Mouse (Mus musculus) lung, postnatal 0 days (tissue): Measurements from ENCODE around the gene Rngtt. TPM values are rescaled to one million over a fixed set of nuclear protein-coding genes. Genes with fewer than 3 reads are reported as not detected.
"Not testable (repeated sequence)": the region's sequence is repeated elsewhere in the genome, so short reads cannot be mapped to it uniquely, and the experiment has no call there.

ENCODE experiments used
- ATAC-seq: fragments of 200-750 bp; cut with Nextera tagmentation; 2 replicates; pipeline ENCODE4 v1.8.0; 2017; ENCODE audit warnings: moderate library complexity
- DNase-seq: peaks from one replicate; pipeline ENCODE4 v3.0.0-alpha.2; 2016; ENCODE audit warnings: low spot score
- H3K27ac ChIP-seq: fragments of 300-500 bp; sonication (generic); 2 replicates; pipeline ENCODE4 v1.5.1; 2014; ENCODE audit warnings: antibody characterized with exemption, mild to moderate bottlenecking, low read length, mixed read lengths
- H3K27me3 ChIP-seq: fragments of 300-500 bp; sonication (generic); replicated peaks from 2 replicates; pipeline ENCODE4 v1.6.1; 2014; ENCODE audit warnings: low read length, mixed read lengths; ENCODE audit not compliant: insufficient read depth
- H3K36me3 ChIP-seq: fragments of 300-500 bp; sonication (generic); 2 replicates; pipeline ENCODE4 v1.6.1; 2014; ENCODE audit warnings: low read length, mixed read lengths; ENCODE audit not compliant: insufficient read depth
- H3K4me1 ChIP-seq: fragments of 300-500 bp; sonication (generic); 2 replicates; pipeline ENCODE4 v1.6.1; 2014; ENCODE audit warnings: antibody characterized with exemption, low read depth, low read length, mixed read lengths; ENCODE audit not compliant: insufficient read depth
- H3K4me2 ChIP-seq: fragments of 300-500 bp; sonication (generic); replicated peaks from 2 replicates; pipeline ENCODE4 v1.6.1; 2014; ENCODE audit warnings: low read depth, mild to moderate bottlenecking, low read length, moderate library complexity, mixed read lengths
- H3K4me3 ChIP-seq: fragments of 300-500 bp; sonication (generic); 2 replicates; pipeline ENCODE4 v1.5.1; 2014; ENCODE audit warnings: low read depth, low read length
- H3K9ac ChIP-seq: fragments of 300-500 bp; sonication (generic); replicated peaks from 2 replicates; pipeline ENCODE4 v1.6.1; 2014; ENCODE audit warnings: low read depth, mild to moderate bottlenecking
- H3K9me3 ChIP-seq: fragments of 300-500 bp; sonication (generic); 2 replicates; pipeline ENCODE4 v1.6.1; 2016; ENCODE audit warnings: low read length, mixed read lengths
- CTCF ChIP-seq: IDR thresholded peaks from 2 replicates; pipeline ENCODE4 v1.5.1; 2016; ENCODE audit warnings: antibody characterized with exemption, mild to moderate bottlenecking
- EP300 ChIP-seq: IDR thresholded peaks from 2 replicates; pipeline ENCODE4 v1.6.1; 2016; ENCODE audit warnings: antibody characterized with exemption, mild to moderate bottlenecking, control low read depth
- WGBS: fragments of 180-500 bp; shearing (Covaris S2); extraction: QIAGEN DNeasy Blood & Tissue Kit; methylation state at CpG from one replicate; pipeline ENCODE4 v1.1.7; 2014; 5-methylcytosine and 5-hydroxymethylcytosine counted together
- polyA plus RNA-seq: library from polyadenylated mRNA; unstranded; fragments of >200 nt; fragmentation: Nextera tagmentation; extraction: Ambion mirVana; gene quantifications from 2 replicates; pipeline ENCODE4 v1.2.1, GENCODE M21; 2015

The Rngtt gene
- polyA plus RNA-seq, 1 experiment from 2014 or later: 9.4 TPM

- H3K4me1 ChIP-seq: no peaks in the 10 kb centered on the region
- H3K4me3 ChIP-seq: no peak overlapping the region
- TF ChIP-seq CTCF: no peak
- TF ChIP-seq EP300: no peak
- DNase-seq (no peak), ATAC-seq (no peak)
- H3K9ac ChIP-seq: no peak overlapping the region
- WGBS: 74% methylated on average over 4 of the region's 4 CpGs
- no peak overlapping the region for H3K4me2 ChIP-seq
- no peaks in the 10 kb centered on the region for H3K9me3 ChIP-seq
- no peak overlapping the region for H3K27ac ChIP-seq
- no peaks in the 10 kb centered on the region for H3K27me3 ChIP-seq
- no peaks in the 10 kb centered on the region for H3K36me3 ChIP-seq
Measured at GRCm38 (mm10) chr4:33414781-33415180, 104.7 kb downstream of the Rngtt start.

- Histone ChIP-seq H3K4me3 (no peak overlapping the region), H3K4me2 (no peak overlapping the region), H3K36me3 (no peaks in the 10 kb centered on the region), H3K9ac (no peak overlapping the region), H3K27me3 (no peaks in the 10 kb centered on the region), H3K9me3 (no peaks in the 10 kb centered on the region), H3K4me1 (no peaks in the 10 kb centered on the region), H3K27ac (no peak overlapping the region)
- no peak for DNase-seq
- WGBS: 84% methylated on average over 4 of the region's 4 CpGs
- TF ChIP-seq CTCF (no peak), EP300 (no peak)
- ATAC-seq: no peak
Measured at GRCm38 (mm10) chr4:33417391-33417790, 107.3 kb downstream of the Rngtt start.

GRCm38 (mm10) chr4:33419644-33420043 lies 109.5 kb downstream of the Rngtt start:
- no peak for DNase-seq
- H3K4me1 ChIP-seq: no peaks in the 10 kb centered on the region
- H3K27ac ChIP-seq: no peak overlapping the region
- ATAC-seq: no peak
- 90% methylated on average over 1 of the region's 1 CpGs for WGBS
- H3K4me2 ChIP-seq: no peak overlapping the region
- no peaks in the 10 kb centered on the region for H3K9me3 ChIP-seq
- H3K4me3 ChIP-seq: no peak overlapping the region
- H3K27me3 ChIP-seq: no peaks in the 10 kb centered on the region
- H3K36me3 ChIP-seq: no peaks in the 10 kb centered on the region
- no peak for TF ChIP-seq CTCF
- TF ChIP-seq EP300: no peak
- H3K9ac ChIP-seq: no peak overlapping the region

- TF ChIP-seq CTCF: no peak
- TF ChIP-seq EP300: no peak
- no peak overlapping the region for H3K27ac ChIP-seq
- H3K4me3 ChIP-seq: no peak overlapping the region
- no peaks in the 10 kb centered on the region for H3K27me3 ChIP-seq
- peak; percentile 65 for DNase-seq
- H3K9ac ChIP-seq: no peak overlapping the region
- ATAC-seq: peak; percentile 66
- no peak overlapping the region for H3K4me2 ChIP-seq
- no peaks in the 10 kb centered on the region for H3K9me3 ChIP-seq
- no peaks in the 10 kb centered on the region for H3K36me3 ChIP-seq
- 43% methylated on average over 4 of the region's 4 CpGs for WGBS
- no peaks in the 10 kb centered on the region for H3K4me1 ChIP-seq
Measured at GRCm38 (mm10) chr4:33428856-33429255, 118.7 kb downstream of the Rngtt start.

GRCm38 (mm10) chr4:33441864-33442263 lies 131.8 kb downstream of the Rngtt start:
- Histone ChIP-seq H3K9ac (no peak overlapping the region), H3K4me2 (no peak overlapping the region), H3K4me3 (no peak overlapping the region), H3K27ac (no peak overlapping the region), H3K36me3 (no peaks in the 10 kb centered on the region), H3K9me3 (no peaks in the 10 kb centered on the region), H3K4me1 (no peaks in the 10 kb centered on the region), H3K27me3 (no peaks in the 10 kb centered on the region)
- 75% methylated on average over 6 of the region's 6 CpGs for WGBS
- TF ChIP-seq EP300 (no peak), CTCF (no peak)
- ATAC-seq (no peak), DNase-seq (no peak)

GRCm38 (mm10) chr4:33446265-33446664 lies 136.2 kb downstream of the Rngtt start:
- no peak for DNase-seq
- Histone ChIP-seq H3K4me3 (no peak overlapping the region), H3K9ac (no peak overlapping the region), H3K4me2 (no peak overlapping the region), H3K27ac (no peak overlapping the region), H3K27me3 (no peaks in the 10 kb centered on the region), H3K36me3 (no peaks in the 10 kb centered on the region), H3K4me1 (no peaks in the 10 kb centered on the region), H3K9me3 (no peaks in the 10 kb centered on the region)
- WGBS: 88% methylated on average over 3 of the region's 3 CpGs
- TF ChIP-seq EP300: no peak
- no peak for TF ChIP-seq CTCF
- no peak for ATAC-seq

GRCm38 (mm10) chr4:33446881-33447280 lies 136.8 kb downstream of the Rngtt start:
- H3K4me1 ChIP-seq: no peaks in the 10 kb centered on the region
- DNase-seq (no peak), ATAC-seq (peak; percentile 35; the same call in 1 of the 2 replicates)
- H3K36me3 ChIP-seq: no peaks in the 10 kb centered on the region
- no peaks in the 10 kb centered on the region for H3K9me3 ChIP-seq
- TF ChIP-seq CTCF: no peak
- no peak for TF ChIP-seq EP300
- H3K4me3 ChIP-seq: no peak overlapping the region
- H3K27me3 ChIP-seq: no peaks in the 10 kb centered on the region
- H3K27ac ChIP-seq: no peak overlapping the region
- H3K4me2 ChIP-seq: no peak overlapping the region
- no peak overlapping the region for H3K9ac ChIP-seq
- WGBS: 83% methylated on average over 3 of the region's 3 CpGs

GRCm38 (mm10) chr4:33450356-33450755 lies 140.2 kb downstream of the Rngtt start:
- WGBS: 86% methylated on average over 8 of the region's 8 CpGs
- H3K4me2 ChIP-seq, H3K27ac ChIP-seq, H3K27me3 ChIP-seq, H3K36me3 ChIP-seq, ATAC-seq, H3K9me3 ChIP-seq, H3K4me3 ChIP-seq, H3K4me1 ChIP-seq, H3K9ac ChIP-seq, DNase-seq: not testable (repeated sequence)
